Mouse (Mus musculus) intestine, embryonic 14.5 days (tissue): Measurements from ENCODE around the gene Dab2ip. TPM values are rescaled to one million over a fixed set of nuclear protein-coding genes. Genes with fewer than 3 reads are reported as not detected.

ENCODE experiments used
- ATAC-seq: fragments of 200-750 bp; cut with Nextera tagmentation; replicated peaks from 2 replicates; pipeline ENCODE4 v1.8.0; 2017; ENCODE audit warnings: low read depth, moderate number of reproducible peaks, moderate TSS enrichment, moderate library complexity; ENCODE audit not compliant: low FRiP score, low TSS enrichment
- DNase-seq: peaks from one replicate; pipeline ENCODE4 v3.0.0-alpha.2; 2018; ENCODE audit warnings: low spot score
- H3K27ac ChIP-seq: fragments of 300-500 bp; sonication (generic); 2 replicates; pipeline ENCODE4 v1.5.1; 2014; ENCODE audit warnings: low read depth, mild to moderate bottlenecking, control low read depth
- H3K27me3 ChIP-seq: fragments of 300-500 bp; sonication (generic); replicated peaks from 2 replicates; pipeline ENCODE4 v1.6.1; 2014; ENCODE audit warnings: low read length, control low read depth; ENCODE audit not compliant: control insufficient read depth, insufficient read depth
- H3K36me3 ChIP-seq: fragments of 300-500 bp; sonication (generic); 2 replicates; pipeline ENCODE4 v1.6.1; 2014; ENCODE audit warnings: low read length, control low read depth; ENCODE audit not compliant: control insufficient read depth, insufficient read depth
- H3K4me1 ChIP-seq: fragments of 300-500 bp; sonication (generic); replicated peaks from 2 replicates; pipeline ENCODE4 v1.6.1; 2014; ENCODE audit warnings: low read length, control low read depth, mixed read lengths; ENCODE audit not compliant: control insufficient read depth, insufficient read depth
- H3K4me2 ChIP-seq: fragments of 300-500 bp; sonication (generic); 2 replicates; pipeline ENCODE4 v1.6.1; 2014; ENCODE audit warnings: low read length
- H3K4me3 ChIP-seq: fragments of 300-500 bp; sonication (generic); 2 replicates; pipeline ENCODE4 v1.5.1; 2014; ENCODE audit warnings: low read depth, low read length, control low read depth, mixed read lengths
- H3K9ac ChIP-seq: fragments of 300-500 bp; sonication (generic); 2 replicates; pipeline ENCODE4 v1.6.1; 2014; ENCODE audit warnings: mild to moderate bottlenecking, low read length
- H3K9me3 ChIP-seq: fragments of 300-500 bp; sonication (generic); 2 replicates; pipeline ENCODE4 v1.6.1; 2016; ENCODE audit warnings: low read length, control low read depth; ENCODE audit not compliant: control insufficient read depth
- WGBS: fragments of 180-500 bp; shearing (Covaris S2); extraction: QIAGEN DNeasy Blood & Tissue Kit; methylation state at CpG from one replicate; pipeline ENCODE4 v1.1.7; 2014; 5-methylcytosine and 5-hydroxymethylcytosine counted together
- polyA plus RNA-seq: library from polyadenylated mRNA; unstranded; fragments of >200 nt; fragmentation: Nextera tagmentation; extraction: Ambion mirVana; gene quantifications from 2 replicates; pipeline ENCODE4 v1.2.1, GENCODE M21; 2014

Dab2ip gene
- polyA plus RNA-seq, 1 experiment from 2014 or later, result 47.8 TPM

DNA sequence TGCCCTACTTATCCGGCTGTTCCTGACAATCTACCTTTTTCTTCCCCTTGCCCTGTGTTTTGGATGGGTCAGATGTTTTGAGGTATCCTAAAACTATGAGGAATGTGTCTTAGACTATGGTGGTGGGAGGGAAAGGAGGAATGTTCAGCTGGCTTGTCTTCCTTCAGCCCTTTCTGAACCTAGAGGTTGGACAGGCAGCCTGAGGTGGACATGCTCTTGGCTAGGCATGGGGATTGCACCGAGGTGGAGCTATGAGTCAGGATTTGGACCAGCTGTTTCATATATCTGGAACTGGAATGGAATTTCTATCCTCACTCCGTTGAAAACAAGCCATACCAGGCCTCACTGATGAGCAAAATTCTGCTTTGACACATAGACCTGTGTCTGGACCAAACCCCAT is 115.9 kb downstream of the Dab2ip start:
- 47% methylated on average over 3 of the region's 3 CpGs for WGBS
- H3K4me3 ChIP-seq, result no peak overlapping the region
- H3K27me3 ChIP-seq, result no peaks in the 10 kb centered on the region
- no peak overlapping the region for H3K9ac ChIP-seq
- H3K4me1 ChIP-seq, result peaks cover 90% of the 10 kb centered on the region
- H3K27ac ChIP-seq, result no peak overlapping the region
- no peak overlapping the region for H3K4me2 ChIP-seq
- H3K9me3 ChIP-seq, result no peaks in the 10 kb centered on the region
- DNase-seq, result no peak
- 0 out of 2 replicates have a peak, but pooled peaks cover 10% of the 10 kb centered on the region for H3K36me3 ChIP-seq
- no peak for ATAC-seq

DNA sequence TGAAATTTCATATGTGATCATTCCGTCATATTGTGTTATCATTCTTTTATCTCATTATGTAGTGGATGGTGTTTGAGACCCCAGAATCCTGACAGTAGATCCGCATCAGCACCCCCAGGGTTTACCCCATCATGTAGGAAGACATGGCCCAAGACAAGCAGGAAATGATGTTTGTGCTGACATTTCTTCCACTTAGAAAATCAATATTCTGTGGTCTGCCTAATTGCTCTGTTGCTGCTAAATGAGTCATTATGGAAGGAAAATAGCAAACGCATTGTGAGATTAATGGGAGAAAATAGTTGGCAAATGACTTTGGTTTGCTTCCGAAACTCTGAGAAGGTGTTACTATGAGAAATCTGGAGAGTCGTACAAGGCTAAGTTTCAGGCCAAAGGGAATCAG is 116.4 kb downstream of the Dab2ip start:
- Histone ChIP-seq H3K9me3 (no peaks in the 10 kb centered on the region), H3K9ac (no peak overlapping the region), H3K4me2 (no peak overlapping the region), H3K27ac (no peak overlapping the region), H3K27me3 (no peaks in the 10 kb centered on the region), H3K4me3 (no peak overlapping the region), H3K4me1 (peaks cover 89% of the 10 kb centered on the region), H3K36me3 (0 out of 2 replicates have a peak, but pooled peaks cover 10% of the 10 kb centered on the region)
- DNase-seq (no peak), ATAC-seq (no peak)
- WGBS, result 87% methylated on average over 5 of the region's 5 CpGs

DNA sequence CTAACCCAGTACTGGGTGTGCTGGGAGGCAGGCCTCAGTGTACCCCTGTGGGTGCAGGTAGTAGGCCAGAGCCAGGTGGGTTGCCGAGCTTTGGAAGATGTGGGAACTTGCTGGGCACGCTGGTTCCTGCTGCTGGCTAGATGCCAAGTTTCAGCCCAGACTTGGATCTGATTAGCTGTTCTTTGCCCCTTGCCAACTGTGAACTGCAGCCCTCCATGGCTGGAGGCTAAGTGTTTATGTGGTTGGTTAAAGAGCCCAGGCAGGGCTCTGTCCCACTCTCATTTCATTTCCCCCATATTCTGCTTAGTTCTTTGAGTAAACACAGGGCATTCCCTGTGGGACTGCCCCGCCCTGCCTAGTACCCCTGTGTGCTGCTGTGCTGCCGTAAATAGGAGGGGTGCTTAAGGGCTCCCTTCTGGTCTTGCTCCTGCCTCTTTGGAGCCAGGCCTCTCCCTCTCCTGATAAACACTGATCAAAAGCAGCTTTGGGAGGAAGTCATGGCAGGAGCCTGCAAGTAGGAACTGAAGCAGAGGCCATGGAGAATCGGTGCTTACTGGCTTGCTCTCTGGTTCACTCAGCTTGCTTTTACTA is 118.1 kb downstream of the Dab2ip start:
- H3K4me3 ChIP-seq, result no peak overlapping the region
- H3K9me3 ChIP-seq, result no peaks in the 10 kb centered on the region
- H3K4me2 ChIP-seq, result no peak overlapping the region; the same call in 1 of the 2 replicates
- no peak for DNase-seq
- no peak overlapping the region for H3K9ac ChIP-seq
- H3K27me3 ChIP-seq, result no peaks in the 10 kb centered on the region
- H3K27ac ChIP-seq, result peak overlapping the region; percentile 10; the same call in 1 of the 2 replicates
- peaks cover 94% of the 10 kb centered on the region for H3K4me1 ChIP-seq
- ATAC-seq, result no peak
- H3K36me3 ChIP-seq, result no peaks in the 10 kb centered on the region
- 17% methylated on average over 5 of the region's 5 CpGs for WGBS

DNA sequence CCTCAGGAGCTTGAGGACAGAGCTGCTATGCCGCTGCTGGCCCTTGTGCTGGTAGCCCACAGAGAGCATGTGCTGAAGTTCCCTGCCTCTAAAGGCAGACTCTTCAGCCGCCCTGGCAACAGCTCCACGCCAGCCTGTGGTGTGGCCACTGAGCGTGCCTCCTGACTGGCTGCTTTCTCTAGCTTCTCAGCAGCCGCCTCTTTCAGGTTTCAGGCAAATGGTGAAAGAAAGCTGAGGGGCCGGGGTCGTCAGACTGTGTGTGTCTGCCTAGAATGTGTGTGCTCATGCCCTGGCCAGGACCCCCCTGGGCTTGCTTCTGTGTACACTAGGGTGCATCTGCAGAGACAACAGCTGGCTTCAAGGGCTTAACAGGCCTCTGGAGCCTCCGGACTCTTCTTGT is 119.8 kb downstream of the Dab2ip start:
- WGBS, result 20% methylated on average over 8 of the region's 8 CpGs
- Histone ChIP-seq H3K36me3 (no peaks in the 10 kb centered on the region), H3K9me3 (no peaks in the 10 kb centered on the region), H3K27ac (peak overlapping the region; percentile 57), H3K27me3 (no peaks in the 10 kb centered on the region), H3K4me1 (peaks cover 80% of the 10 kb centered on the region), H3K9ac (0 out of 2 replicates have a peak overlapping the region, but pooled peaks have one; percentile 11), H3K4me2 (peak overlapping the region; percentile 3; the same call in 1 of the 2 replicates), H3K4me3 (no peak overlapping the region)
- no peak for DNase-seq
- ATAC-seq, result no peak

DNA sequence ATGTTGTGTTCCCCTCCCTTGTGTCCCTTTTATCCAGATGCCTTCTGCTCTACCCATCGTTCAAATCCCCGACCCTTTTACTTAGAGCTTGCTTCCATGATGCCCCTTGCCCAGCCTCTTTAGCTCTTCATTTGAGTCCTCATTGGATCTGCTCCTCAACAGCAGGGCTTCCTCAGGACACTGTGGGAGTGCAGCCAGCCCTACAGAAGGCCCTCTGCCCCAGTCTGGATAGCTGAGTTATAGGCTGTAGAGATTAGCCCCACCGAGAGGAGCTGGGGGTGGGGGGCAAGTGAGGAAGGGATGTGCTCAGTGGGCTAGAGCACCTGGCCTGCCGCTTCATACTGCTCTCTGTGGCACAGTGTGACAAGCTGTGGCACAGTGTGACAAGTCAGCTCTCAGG is 120.4 kb downstream of the Dab2ip start:
- 34% methylated on average over 4 of the region's 4 CpGs for WGBS
- ATAC-seq, result no peak
- DNase-seq, result no peak
- no peaks in the 10 kb centered on the region for H3K36me3 ChIP-seq
- no peak overlapping the region for H3K9ac ChIP-seq
- peaks cover 82% of the 10 kb centered on the region for H3K4me1 ChIP-seq
- H3K27ac ChIP-seq, result no peak overlapping the region
- H3K9me3 ChIP-seq, result no peaks in the 10 kb centered on the region
- H3K4me3 ChIP-seq, result no peak overlapping the region
- H3K4me2 ChIP-seq, result no peak overlapping the region
- H3K27me3 ChIP-seq, result no peaks in the 10 kb centered on the region

DNA sequence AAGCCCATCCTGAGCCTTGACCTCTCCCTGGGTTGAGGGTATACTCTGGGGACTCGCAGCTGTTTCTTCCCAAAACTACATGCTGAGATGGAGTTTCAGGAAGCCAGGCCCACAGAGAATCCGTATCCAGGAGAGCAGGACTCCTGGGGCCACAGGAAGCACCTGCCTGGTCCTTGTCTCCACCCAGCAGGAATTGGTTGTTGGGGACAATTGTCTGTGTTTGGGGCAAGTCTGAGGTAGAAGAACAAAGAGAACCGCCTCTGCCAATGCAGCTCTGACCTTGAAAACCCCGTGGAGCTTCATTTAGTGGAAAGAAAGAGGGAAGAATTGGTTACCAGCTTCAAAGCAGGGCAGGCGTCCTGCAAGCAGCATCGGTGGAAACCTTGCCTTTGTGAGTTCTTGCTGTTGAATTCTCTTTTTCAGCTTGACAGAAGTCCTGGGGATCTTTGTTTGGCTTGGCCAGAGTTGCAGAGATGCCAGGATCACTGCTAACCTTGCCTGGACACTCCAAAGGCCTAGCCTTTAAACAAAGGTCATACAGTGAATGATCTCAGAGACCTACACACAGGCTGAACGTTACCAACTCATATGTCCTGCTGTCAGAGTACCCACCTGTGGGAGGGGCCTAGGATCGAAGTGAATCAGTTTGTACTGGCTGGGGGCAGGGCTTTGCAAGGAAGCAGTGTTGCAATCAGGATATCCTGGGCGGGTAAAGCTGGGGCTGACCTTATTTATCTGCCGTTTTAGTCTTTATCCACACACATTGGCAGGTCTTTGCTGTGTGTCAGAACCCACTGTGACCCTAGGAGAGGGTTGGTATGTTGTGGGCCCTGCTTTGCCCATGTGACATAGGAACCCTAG is 122.0 kb downstream of the Dab2ip start:
- DNase-seq (no peak), ATAC-seq (peak; percentile 48; the same call in 1 of the 2 replicates)
- Histone ChIP-seq H3K27me3 (no peaks in the 10 kb centered on the region), H3K4me2 (no peak overlapping the region), H3K4me1 (peaks cover 80% of the 10 kb centered on the region), H3K9me3 (no peaks in the 10 kb centered on the region), H3K9ac (no peak overlapping the region), H3K4me3 (no peak overlapping the region), H3K27ac (no peak overlapping the region; the same call in 1 of the 2 replicates), H3K36me3 (no peaks in the 10 kb centered on the region)
- WGBS, result 37% methylated on average over 10 of the region's 10 CpGs

DNA sequence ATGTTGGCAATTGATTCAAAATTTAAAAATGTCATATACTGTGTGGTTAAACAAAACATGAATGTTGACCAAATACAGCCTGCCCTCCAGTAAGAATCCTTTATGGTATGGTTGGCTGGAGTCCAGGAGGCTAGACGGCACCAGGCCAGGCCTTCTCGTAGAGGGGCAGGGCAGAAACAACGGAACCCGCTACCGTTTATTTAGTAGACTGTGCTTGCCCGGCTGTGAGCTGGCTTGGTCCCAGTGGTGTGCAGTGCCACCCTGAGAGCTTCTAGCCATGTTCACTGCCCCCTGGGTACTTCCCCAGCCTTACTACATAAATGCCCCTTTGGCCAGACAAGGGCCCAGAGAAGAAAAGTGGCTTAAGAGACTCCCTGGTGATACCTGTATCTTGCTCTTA is 122.8 kb downstream of the Dab2ip start:
- DNase-seq (no peak), ATAC-seq (no peak)
- H3K27me3 ChIP-seq, result no peaks in the 10 kb centered on the region
- peak overlapping the region; percentile 47 for H3K27ac ChIP-seq
- H3K9ac ChIP-seq, result no peak overlapping the region
- no peak overlapping the region for H3K4me3 ChIP-seq
- WGBS, result 18% methylated on average over 6 of the region's 6 CpGs
- no peaks in the 10 kb centered on the region for H3K9me3 ChIP-seq
- no peaks in the 10 kb centered on the region for H3K36me3 ChIP-seq
- H3K4me2 ChIP-seq, result no peak overlapping the region
- peaks cover 76% of the 10 kb centered on the region for H3K4me1 ChIP-seq

DNA sequence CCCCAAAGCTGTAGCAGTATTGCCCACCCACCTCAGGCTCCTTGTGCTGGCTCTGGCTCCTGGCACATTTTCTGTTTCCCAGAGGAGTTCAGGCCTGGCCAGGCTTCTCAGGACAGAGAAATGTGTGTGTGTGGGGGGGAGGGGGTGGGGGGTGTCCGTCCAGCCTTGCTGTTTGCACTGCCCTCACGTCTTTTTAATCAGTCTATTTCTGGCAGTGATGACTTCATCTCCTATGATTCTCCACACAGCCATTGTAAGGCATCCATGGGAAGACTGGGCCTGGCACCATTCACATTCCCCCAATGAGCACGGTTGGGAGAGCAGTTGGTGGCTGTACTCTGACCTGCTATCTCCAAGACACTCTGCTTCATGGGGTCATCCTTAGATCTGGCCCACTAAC is 125.9 kb downstream of the Dab2ip start:
- Histone ChIP-seq H3K9ac (no peak overlapping the region), H3K4me2 (no peak overlapping the region), H3K27ac (peak overlapping the region; percentile 7; the same call in 1 of the 2 replicates), H3K4me3 (no peak overlapping the region), H3K4me1 (peaks cover 62% of the 10 kb centered on the region), H3K27me3 (no peaks in the 10 kb centered on the region), H3K9me3 (no peaks in the 10 kb centered on the region), H3K36me3 (no peaks in the 10 kb centered on the region)
- WGBS, result 28% methylated on average over 3 of the region's 3 CpGs
- ATAC-seq, result no peak
- no peak for DNase-seq
